Mouse (Mus musculus): ENCODE results near the gene Krt8. TPM values are rescaled to one million over a fixed set of nuclear protein-coding genes. Genes with fewer than 3 reads are reported as not detected.
A peak's percentile ranks its signal among the peaks of the same experiment; 100 is the strongest.
"Not testable (repeated sequence)": the region's sequence is repeated elsewhere in the genome, so short reads cannot be mapped to it uniquely, and the experiment has no call there.

The Krt8 gene
- total RNA-seq, 2 experiments from 2014 or later, result 1.5 TPM; not detected in 1

DNA sequence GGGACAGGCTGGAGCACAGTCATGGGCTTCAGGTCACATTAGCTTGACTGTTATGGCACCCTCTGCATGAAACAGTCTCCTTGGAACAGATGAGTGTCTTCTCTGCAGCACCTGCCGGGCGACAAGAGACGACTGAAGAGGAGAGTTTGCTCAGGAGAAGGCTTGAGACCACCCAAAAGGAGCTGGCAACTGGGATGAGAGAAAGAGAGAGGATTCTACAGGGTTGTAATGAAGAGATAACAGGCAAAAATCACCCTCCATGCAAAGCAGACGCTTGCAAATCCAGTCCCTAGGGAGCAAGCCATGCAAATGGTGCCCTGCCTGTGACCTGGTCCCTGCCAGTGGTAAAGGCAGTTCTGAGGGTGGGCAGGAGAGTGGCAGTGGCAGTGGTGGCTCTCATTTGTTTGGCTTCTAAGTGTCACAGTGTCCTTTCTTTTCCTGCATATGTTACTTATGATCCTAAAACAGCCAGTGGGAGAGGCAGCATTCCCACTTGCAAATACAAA, 8.0 kb upstream of the Krt8 start:
- no peak for ATAC-seq (replicated peaks; ENCODE audit: low FRiP score, low TSS enrichment, poor library complexity, severe bottlenecking)

DNA sequence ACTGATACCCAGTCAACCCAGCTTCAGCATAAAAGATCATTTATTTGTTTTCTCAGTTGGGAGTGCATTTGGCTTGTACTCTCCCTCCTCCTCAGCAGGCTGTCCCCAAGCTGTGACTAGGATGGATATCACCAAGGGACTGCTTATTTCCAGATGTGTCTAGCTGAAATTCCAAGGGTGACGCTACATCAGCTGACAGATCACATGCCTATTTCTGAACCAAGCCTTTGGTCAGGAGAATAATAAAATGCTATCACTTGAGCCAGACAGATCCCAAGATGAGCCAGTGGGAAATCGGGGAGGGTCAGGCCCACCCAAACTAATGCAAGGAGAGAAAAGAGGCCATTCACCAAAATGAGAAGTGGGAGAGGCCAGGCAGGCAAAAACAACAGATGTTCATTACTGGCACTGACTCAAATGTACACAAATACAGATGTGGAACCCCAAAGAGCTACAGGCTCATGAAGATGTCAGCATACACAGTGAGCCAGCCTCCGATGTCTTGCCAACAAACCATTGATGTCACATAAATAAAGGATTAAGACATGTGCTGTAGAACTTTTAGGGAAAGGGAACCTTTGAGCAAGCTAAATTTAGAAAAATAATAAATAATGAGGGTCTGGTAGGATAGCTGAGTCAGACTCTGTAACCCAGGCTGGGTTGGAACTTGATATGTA, 6.4 kb upstream of the Krt8 start:
- ATAC-seq (replicated peaks; ENCODE audit: low FRiP score, low TSS enrichment, poor library complexity, severe bottlenecking), result no peak

- ATAC-seq (replicated peaks; ENCODE audit: low FRiP score, low TSS enrichment, poor library complexity, severe bottlenecking), result no peak
Observed at GRCm38 (mm10) chr15:102007097-102008069, 3.1 kb upstream of the Krt8 start.

DNA sequence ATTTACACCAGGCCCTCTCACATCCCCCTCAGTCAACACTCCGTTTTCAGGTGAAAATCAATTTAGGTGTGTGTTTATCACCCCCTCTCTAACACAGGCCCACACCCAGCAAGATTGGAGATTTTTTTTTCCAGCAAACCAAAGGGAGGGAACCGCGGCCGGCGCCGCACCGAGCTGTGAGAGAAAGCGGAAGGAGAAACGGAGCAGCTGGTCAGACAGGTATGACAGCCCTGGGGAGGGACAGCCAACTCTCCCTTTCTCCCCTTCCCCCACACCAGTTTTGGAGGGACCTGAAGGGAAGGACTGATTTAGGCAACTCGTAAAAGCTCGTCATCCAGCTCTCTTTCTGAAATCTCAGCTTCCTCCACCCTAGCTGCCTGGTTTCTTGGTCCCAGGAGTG, 2.0 kb upstream of the Krt8 start:
- no peak for ATAC-seq (replicated peaks; ENCODE audit: low FRiP score, low TSS enrichment, poor library complexity, severe bottlenecking)

DNA sequence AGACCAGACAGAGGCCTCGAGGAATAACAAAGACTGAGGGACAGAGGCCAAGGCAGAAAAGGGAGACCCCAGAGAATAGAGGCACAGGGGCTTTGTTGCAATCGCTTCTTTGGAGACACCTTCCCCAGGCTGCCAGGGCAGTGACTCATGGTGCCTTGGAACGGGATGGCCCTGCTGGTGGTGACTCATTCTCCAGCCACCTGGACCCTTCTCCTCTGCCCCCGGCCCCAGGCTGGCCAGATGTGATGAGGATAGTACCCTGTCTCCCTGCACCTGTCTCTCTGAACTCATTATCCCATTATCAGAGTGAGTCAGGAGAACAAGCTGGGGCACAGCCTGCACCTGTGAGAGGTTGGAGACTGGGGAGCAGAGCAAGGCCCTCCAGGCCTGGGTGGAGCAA, 1.0 kb upstream of the Krt8 start:
- no peak for ATAC-seq (replicated peaks; ENCODE audit: low FRiP score, low TSS enrichment, poor library complexity, severe bottlenecking)

DNA sequence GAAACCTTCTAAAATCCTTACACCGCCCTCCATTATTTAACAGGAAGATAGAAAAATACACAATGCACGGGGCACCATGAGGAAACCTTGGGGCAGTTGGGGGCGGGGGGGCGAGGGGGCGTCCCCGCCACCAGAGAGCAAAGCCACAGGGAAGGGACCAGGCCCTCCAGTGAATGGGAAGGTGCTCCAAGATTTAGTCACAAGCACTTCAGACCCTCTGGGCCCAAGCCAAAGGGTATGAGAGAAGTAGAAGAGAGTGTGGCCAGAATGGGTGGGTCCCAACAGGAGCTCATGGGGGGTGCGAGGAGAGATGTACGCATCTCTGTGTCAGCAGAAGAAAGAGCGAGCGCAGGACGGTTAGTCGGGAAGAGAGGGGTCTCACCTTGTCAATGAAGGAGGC, 766 bp downstream of the Krt8 start:
- ATAC-seq (replicated peaks; ENCODE audit: low FRiP score, low TSS enrichment, poor library complexity, severe bottlenecking), result no peak

DNA sequence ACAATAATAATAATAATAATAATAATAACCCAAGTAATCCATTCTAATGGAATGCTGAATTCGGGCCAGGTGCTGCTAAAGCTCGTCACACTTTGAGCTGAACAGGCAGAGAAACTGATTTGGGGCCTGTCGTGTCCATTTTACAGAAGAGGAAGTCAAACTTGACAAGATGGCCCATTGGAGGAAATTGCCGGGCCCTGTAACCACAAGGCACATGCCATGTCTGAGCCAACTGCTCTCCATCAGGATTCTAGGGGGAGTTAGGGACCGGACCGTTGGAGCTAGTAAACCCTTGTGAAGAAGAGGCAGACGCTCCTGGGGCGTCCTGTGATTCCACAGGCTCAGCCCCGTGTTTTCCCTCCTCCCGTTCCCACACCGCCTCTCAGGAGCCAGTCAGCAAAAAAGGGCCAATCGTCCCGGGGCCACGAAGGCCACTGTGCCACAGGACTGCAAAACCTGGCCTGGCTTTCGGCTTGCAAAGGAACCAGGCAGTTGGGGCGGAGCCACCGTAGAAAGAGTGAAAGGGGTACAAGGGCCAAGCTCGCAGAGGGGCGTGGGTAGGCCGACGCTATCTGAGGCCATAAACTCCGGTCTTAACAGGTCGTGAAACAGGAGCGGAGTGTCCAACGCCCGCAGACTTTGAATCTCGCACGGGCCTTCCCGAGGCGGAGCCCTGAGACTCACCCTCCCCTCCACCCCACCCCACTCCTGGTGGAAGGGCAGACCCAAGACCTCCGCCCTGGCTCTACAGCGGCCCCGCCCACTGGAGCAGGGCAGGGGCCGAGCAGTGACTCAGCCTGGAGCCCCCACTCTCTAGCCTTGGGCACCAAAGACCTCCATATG, 1.4 kb downstream of the Krt8 start:
- peak; percentile 86 for ATAC-seq (replicated peaks; ENCODE audit: low FRiP score, low TSS enrichment, poor library complexity, severe bottlenecking)

DNA sequence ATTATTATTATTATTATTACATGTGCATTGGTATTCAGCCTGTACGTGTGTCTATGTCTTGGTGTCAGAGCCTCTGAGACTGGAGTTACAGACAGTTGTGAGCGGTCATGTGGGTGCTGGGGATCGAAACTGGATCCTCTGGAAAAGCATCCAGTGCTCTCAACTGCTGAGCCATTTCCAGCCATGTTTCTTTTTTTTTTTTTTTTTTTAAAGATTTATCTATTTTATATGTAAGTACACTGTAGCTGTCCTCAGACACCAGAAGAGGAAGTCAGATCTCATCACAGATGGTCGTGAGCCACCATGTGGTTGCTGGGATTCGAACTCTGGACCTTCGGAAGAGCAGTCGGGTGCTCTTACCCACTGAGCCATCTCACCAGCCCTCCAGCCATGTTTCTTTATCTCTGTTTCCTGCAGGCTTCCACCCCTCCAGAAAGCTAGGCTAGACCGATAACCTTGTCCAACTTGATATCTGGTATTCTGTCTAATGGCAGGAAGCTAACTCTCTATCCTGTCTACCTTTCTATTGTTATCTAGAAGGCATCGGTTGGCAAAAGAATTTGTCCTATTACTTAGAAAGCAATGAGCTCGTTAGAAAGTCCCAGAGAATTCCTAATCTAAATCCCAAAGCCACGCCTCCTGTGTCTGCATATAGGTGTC, 4.5 kb downstream of the Krt8 start:
- no peak for ATAC-seq (replicated peaks; ENCODE audit: low FRiP score, low TSS enrichment, poor library complexity, severe bottlenecking)

DNA sequence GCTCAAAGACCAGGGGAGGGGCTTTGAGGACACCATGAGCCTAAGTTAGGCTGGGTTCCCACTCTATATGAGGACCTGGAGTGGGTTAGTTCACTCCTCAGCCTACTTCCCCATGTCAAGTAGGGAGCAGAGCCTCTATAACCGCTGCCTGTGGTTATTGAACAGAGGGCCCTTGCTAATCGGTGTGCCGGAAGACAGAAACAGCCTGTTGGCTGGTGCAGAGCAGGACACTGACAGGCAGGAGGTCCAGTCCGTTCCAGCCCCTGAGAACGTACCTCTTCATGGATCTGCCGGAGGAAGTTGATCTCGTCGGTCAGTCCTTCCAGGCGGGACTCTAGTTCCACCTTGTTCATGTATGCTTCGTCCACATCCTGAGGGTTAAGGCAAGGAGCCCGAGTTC, 5.1 kb downstream of the Krt8 start:
- ATAC-seq (replicated peaks; ENCODE audit: low FRiP score, low TSS enrichment, poor library complexity, severe bottlenecking), result no peak

DNA sequence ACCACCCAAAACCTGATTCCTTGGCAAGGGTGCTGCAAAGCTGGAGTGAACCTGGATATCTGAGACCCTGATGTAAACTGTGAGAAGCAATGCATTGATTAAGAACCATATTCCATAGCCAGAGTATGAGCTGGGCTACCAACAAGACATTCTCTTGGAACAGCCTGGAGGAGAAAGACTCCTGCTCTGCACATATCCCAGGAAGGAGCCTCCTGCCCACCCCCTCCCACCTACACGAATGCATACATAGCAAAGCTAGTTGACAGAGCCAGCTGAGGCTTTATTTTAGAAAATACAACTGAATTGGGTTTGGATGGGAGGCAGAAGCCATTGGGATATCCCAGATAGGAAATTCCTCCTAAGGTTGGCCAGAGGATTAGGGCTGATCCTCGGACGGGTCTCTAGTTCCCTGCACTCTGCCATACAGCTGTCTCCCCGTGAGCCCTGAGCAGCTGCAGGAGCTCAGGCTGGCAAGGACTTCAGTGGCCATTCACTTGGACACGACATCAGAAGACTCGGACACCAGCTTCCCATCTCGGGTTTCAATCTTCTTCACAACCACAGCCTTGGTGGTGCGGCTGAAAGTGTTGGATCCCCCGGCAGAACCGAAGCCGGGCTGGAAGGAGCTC, 7.7 kb downstream of the Krt8 start:
- not testable (repeated sequence) for ATAC-seq (replicated peaks; ENCODE audit: low FRiP score, low TSS enrichment, poor library complexity, severe bottlenecking)

DNA sequence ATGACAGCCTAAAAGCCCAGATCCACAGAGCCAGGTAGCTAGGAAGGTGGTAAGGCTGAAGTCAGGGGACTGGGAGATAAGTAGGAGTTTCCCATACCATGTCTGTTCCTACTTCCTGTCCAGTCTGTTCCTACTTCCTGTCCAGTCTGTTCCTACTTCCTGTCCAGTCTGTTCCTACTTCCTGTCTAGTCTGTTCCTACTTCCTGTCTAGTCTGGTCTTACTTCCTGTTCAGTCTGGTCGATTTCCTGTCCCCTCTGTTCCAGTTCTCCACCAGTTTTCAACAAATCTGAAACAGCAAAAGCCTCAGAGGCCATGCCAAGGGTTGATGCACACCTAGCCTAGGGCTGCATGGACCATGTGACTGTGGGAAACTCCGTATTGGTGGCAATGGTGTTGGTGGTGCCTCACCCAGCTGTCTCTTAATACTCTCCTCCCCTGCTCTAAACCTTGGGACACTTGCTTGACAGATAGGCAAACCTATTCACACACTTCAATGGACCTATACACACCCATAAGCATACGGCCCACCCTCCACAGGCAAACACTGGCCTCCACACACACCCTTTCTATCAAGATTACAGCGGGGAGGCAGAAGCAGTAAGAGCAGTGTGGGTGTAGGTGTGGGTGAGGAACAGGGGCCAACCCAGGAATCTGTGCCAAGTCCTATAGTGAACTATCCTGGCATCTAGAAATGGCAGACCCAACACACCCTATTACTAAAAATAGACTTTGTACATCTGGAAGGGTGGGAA, 8.6 kb downstream of the Krt8 start:
- peak; percentile 45 for ATAC-seq (replicated peaks; ENCODE audit: low FRiP score, low TSS enrichment, poor library complexity, severe bottlenecking)

DNA sequence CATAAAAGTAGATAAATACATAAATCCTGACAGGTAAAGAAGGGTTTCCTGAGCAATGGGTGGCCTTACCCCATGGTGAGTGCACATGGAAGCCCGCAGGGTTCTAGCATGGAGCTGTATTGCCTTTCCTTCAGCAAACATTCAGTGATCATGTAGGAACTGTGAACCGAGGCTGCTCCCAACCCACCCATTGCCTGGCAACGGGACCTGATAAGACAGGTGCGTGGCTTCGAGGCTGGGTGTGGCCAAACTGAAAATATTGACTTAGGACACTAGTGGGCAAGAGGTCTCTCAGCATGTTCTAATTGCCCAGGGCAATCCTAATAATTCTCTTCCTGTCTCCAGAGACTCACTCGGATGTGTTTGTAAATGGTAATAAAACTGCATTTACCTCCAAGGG, 9.9 kb downstream of the Krt8 start:
- ATAC-seq (replicated peaks; ENCODE audit: low FRiP score, low TSS enrichment, poor library complexity, severe bottlenecking), result no peak

- no peak for ATAC-seq (replicated peaks; ENCODE audit: low FRiP score, low TSS enrichment, poor library complexity, severe bottlenecking)
Observed at GRCm38 (mm10) chr15:101990946-101991345, 13.3 kb downstream of the Krt8 start.

DNA sequence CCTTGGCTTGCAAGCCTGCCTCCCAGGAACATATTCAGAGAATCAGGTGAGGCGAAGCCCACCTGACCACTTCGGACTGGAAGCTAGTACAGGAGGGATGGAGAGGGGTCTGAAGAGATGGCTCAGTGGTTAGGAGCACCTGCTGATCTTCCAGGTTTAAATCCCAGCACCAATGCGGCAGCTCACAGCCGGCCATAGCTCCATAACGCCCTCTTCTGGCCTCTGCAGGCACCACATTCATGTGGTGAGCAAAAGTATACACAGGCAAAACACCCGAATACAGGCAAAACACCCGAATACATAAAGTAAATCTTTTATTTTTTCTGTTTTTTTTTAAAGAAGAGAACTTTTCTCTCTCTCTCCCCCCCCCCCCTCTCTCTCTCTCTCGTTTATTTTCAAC, 15.6 kb downstream of the Krt8 start:
- ATAC-seq (replicated peaks; ENCODE audit: low FRiP score, low TSS enrichment, poor library complexity, severe bottlenecking), result no peak

DNA sequence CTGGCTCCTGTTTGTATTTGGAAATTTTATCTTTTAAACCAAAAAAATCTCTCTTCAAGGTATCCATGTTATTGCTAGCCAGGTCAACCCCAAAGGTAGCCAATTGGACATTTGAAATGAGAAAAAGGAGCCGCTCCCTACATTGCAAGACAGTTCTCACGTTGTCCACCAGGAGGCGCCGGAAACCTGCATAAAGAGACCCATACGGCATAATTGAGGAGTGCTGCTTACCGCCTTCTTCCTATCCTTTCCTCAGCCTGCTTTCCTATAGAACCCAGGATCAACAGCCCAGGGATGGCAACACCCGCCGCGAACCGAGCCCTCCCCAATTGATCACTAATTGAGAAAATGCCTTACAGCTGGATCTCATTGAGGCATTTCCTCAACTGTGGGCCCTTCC, 16.2 kb downstream of the Krt8 start:
- peak; percentile 46 for ATAC-seq (replicated peaks; ENCODE audit: low FRiP score, low TSS enrichment, poor library complexity, severe bottlenecking)

- ATAC-seq (replicated peaks; ENCODE audit: low FRiP score, low TSS enrichment, poor library complexity, severe bottlenecking), result no peak
Observed at GRCm38 (mm10) chr15:101984746-101985145, 19.5 kb downstream of the Krt8 start.

- ATAC-seq (replicated peaks; ENCODE audit: low FRiP score, low TSS enrichment, poor library complexity, severe bottlenecking), result peak; percentile 95
Observed at GRCm38 (mm10) chr15:101983949-101984601, 20.2 kb downstream of the Krt8 start.
